Mouse (Mus musculus) lung, embryonic 16.5 days (tissue): ENCODE results near the gene Pdlim5. TPM values are rescaled to one million over a fixed set of nuclear protein-coding genes. Genes with fewer than 3 reads are reported as not detected.

Source experiments
- ATAC-seq: fragments of 200-750 bp; cut with Nextera tagmentation; 2 replicates; pipeline ENCODE4 v1.8.0; 2017; ENCODE audit warnings: low read depth, mild to moderate bottlenecking, moderate library complexity
- H3K27ac ChIP-seq: fragments of 300-500 bp; sonication (generic); 2 replicates; pipeline ENCODE4 v1.5.1; 2014; ENCODE audit warnings: mild to moderate bottlenecking, control low read depth, low read length
- H3K27me3 ChIP-seq: fragments of 300-500 bp; sonication (generic); 2 replicates; pipeline ENCODE4 v1.6.1; 2014; ENCODE audit warnings: low read depth, low read length, mixed read lengths; ENCODE audit not compliant: control insufficient read depth, insufficient read depth
- H3K36me3 ChIP-seq: fragments of 300-500 bp; sonication (generic); 2 replicates; pipeline ENCODE4 v1.6.1; 2014; ENCODE audit warnings: low read length; ENCODE audit not compliant: control insufficient read depth, insufficient read depth
- H3K4me1 ChIP-seq: fragments of 300-500 bp; sonication (generic); replicated peaks from 2 replicates; pipeline ENCODE4 v1.6.1; 2014; ENCODE audit warnings: low read length, mixed read lengths; ENCODE audit not compliant: control insufficient read depth, insufficient read depth
- H3K4me2 ChIP-seq: fragments of 300-500 bp; sonication (generic); 2 replicates; pipeline ENCODE4 v1.6.1; 2014; ENCODE audit warnings: low read depth, low read length, control low read depth
- H3K4me3 ChIP-seq: fragments of 300-500 bp; sonication (generic); 2 replicates; pipeline ENCODE4 v1.5.1; 2014; ENCODE audit warnings: mild to moderate bottlenecking, low read length, control low read depth
- H3K9ac ChIP-seq: fragments of 300-500 bp; sonication (generic); 2 replicates; pipeline ENCODE4 v1.6.1; 2014; ENCODE audit warnings: low read length, control low read depth
- H3K9me3 ChIP-seq: fragments of 300-500 bp; sonication (generic); 2 replicates; pipeline ENCODE4 v1.6.1; 2016; ENCODE audit warnings: low read length; ENCODE audit not compliant: control insufficient read depth
- WGBS: fragments of 180-500 bp; shearing (Covaris S2); extraction: QIAGEN DNeasy Blood & Tissue Kit; methylation state at CpG from one replicate; pipeline ENCODE4 v1.1.7; 2014; 5-methylcytosine and 5-hydroxymethylcytosine counted together
- polyA plus RNA-seq: library from polyadenylated mRNA; unstranded; fragments of >200 nt; fragmentation: Nextera tagmentation; extraction: Ambion mirVana; gene quantifications from 2 replicates; pipeline ENCODE4 v1.2.1, GENCODE M21; 2015

Pdlim5 gene
- polyA plus RNA-seq, 1 experiment from 2014 or later, result 28.3 TPM

GRCm38 (mm10) chr3:142386505-142386904 lies 9.0 kb downstream of the Pdlim5 start:
- H3K9me3 ChIP-seq, result no peaks in the 10 kb centered on the region
- H3K9ac ChIP-seq, result no peak overlapping the region
- H3K4me2 ChIP-seq, result no peak overlapping the region
- no peaks in the 10 kb centered on the region for H3K36me3 ChIP-seq
- H3K4me3 ChIP-seq, result no peak overlapping the region
- no peak overlapping the region for H3K27ac ChIP-seq
- H3K4me1 ChIP-seq, result no peaks in the 10 kb centered on the region
- no peaks in the 10 kb centered on the region for H3K27me3 ChIP-seq
- WGBS, result 93% methylated on average over 4 of the region's 4 CpGs
- ATAC-seq, result no peak

DNA sequence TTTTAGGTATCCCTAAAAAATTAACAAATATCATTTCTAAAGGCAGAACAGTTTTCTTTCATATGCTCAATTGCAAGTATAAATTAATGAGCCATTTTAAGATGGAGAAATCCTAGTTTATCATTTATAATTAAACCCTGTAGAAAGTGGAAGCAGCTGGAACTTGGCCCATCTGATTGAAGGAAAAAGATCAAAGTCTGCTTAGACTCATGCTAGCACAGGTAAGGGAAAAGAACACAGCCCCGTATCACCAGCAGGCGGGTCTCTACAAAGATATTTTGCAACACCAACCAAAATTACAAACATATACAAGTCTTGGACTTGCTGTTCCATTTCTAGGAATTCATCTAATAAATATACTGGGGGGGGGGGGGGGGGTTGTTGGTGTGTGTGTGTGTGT lies 9.8 kb downstream of the Pdlim5 start:
- H3K27ac ChIP-seq, result no peak overlapping the region
- no peaks in the 10 kb centered on the region for H3K36me3 ChIP-seq
- no peak overlapping the region for H3K4me2 ChIP-seq
- no peak overlapping the region for H3K9ac ChIP-seq
- H3K4me3 ChIP-seq, result no peak overlapping the region
- H3K9me3 ChIP-seq, result no peaks in the 10 kb centered on the region
- no peak for ATAC-seq
- H3K4me1 ChIP-seq, result no peaks in the 10 kb centered on the region
- no peaks in the 10 kb centered on the region for H3K27me3 ChIP-seq
- 87% methylated on average over 2 of the region's 2 CpGs for WGBS

- 89% methylated on average over 1 of the region's 1 CpGs for WGBS
- no peak overlapping the region for H3K9ac ChIP-seq
- no peaks in the 10 kb centered on the region for H3K4me1 ChIP-seq
- no peak overlapping the region for H3K4me3 ChIP-seq
- H3K9me3 ChIP-seq, result no peaks in the 10 kb centered on the region
- no peaks in the 10 kb centered on the region for H3K27me3 ChIP-seq
- no peak for ATAC-seq
- H3K36me3 ChIP-seq, result no peaks in the 10 kb centered on the region
- H3K27ac ChIP-seq, result no peak overlapping the region
- no peak overlapping the region for H3K4me2 ChIP-seq
Observed at GRCm38 (mm10) chr3:142376638-142377037, 18.9 kb downstream of the Pdlim5 start.

GRCm38 (mm10) chr3:142375106-142375505 lies 20.4 kb downstream of the Pdlim5 start:
- Histone ChIP-seq H3K4me3 (no peak overlapping the region), H3K36me3 (no peaks in the 10 kb centered on the region), H3K4me2 (no peak overlapping the region), H3K9ac (no peak overlapping the region), H3K27ac (no peak overlapping the region), H3K9me3 (no peaks in the 10 kb centered on the region), H3K27me3 (no peaks in the 10 kb centered on the region), H3K4me1 (no peaks in the 10 kb centered on the region)
- 69% methylated on average over 1 of the region's 1 CpGs for WGBS
- ATAC-seq, result no peak

GRCm38 (mm10) chr3:142372465-142373147 lies 22.9 kb downstream of the Pdlim5 start:
- no peaks in the 10 kb centered on the region for H3K27me3 ChIP-seq
- no peak overlapping the region for H3K9ac ChIP-seq
- WGBS, result 91% methylated on average over 6 of the region's 6 CpGs
- ATAC-seq, result no peak
- no peaks in the 10 kb centered on the region for H3K9me3 ChIP-seq
- H3K27ac ChIP-seq, result no peak overlapping the region
- no peak overlapping the region for H3K4me3 ChIP-seq
- no peaks in the 10 kb centered on the region for H3K36me3 ChIP-seq
- H3K4me2 ChIP-seq, result no peak overlapping the region
- no peaks in the 10 kb centered on the region for H3K4me1 ChIP-seq

- Histone ChIP-seq H3K4me3 (no peak overlapping the region), H3K36me3 (no peaks in the 10 kb centered on the region), H3K27me3 (no peaks in the 10 kb centered on the region), H3K4me2 (no peak overlapping the region), H3K4me1 (peaks cover 3% of the 10 kb centered on the region; the same call in 1 of the 2 replicates), H3K27ac (no peak overlapping the region), H3K9me3 (no peaks in the 10 kb centered on the region), H3K9ac (no peak overlapping the region)
- WGBS, result 71% methylated on average over 9 of the region's 9 CpGs
- 0 out of 2 replicates have a peak, but pooled peaks have one; percentile 36 for ATAC-seq
Observed at GRCm38 (mm10) chr3:142368411-142368810, 27.1 kb downstream of the Pdlim5 start.

DNA sequence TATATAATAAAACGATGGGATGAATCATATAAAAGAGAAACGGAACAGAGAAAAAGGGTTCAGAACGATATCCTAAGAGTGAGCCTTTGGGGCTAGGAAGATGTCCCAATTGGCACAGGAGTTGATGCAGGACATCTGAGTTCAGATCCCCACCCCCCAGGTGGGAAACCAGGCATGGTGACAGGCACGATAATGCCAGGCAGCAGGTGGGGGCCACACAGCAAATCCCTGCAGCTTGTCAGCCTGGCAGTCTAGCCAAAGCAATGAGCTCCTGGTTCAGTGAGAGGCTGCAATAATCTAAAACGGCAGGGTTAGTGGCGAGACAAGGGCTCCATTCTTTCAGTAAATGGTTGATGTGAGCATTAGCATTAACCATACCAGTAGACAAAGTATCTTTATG lies 33.4 kb downstream of the Pdlim5 start:
- H3K4me3 ChIP-seq, result no peak overlapping the region
- no peaks in the 10 kb centered on the region for H3K36me3 ChIP-seq
- WGBS, result 77% methylated on average over 6 of the region's 6 CpGs
- no peak for ATAC-seq
- no peaks in the 10 kb centered on the region for H3K27me3 ChIP-seq
- H3K4me2 ChIP-seq, result no peak overlapping the region
- H3K27ac ChIP-seq, result no peak overlapping the region
- no peaks in the 10 kb centered on the region for H3K9me3 ChIP-seq
- peaks cover 3% of the 10 kb centered on the region; the same call in 1 of the 2 replicates for H3K4me1 ChIP-seq
- H3K9ac ChIP-seq, result no peak overlapping the region

- no peak overlapping the region for H3K4me2 ChIP-seq
- H3K9me3 ChIP-seq, result no peaks in the 10 kb centered on the region
- no peaks in the 10 kb centered on the region for H3K36me3 ChIP-seq
- H3K27ac ChIP-seq, result no peak overlapping the region
- ATAC-seq, result no peak
- no peaks in the 10 kb centered on the region for H3K4me1 ChIP-seq
- H3K4me3 ChIP-seq, result no peak overlapping the region
- no peaks in the 10 kb centered on the region for H3K27me3 ChIP-seq
- H3K9ac ChIP-seq, result no peak overlapping the region
Observed at GRCm38 (mm10) chr3:142358951-142359350, 36.5 kb downstream of the Pdlim5 start.

DNA sequence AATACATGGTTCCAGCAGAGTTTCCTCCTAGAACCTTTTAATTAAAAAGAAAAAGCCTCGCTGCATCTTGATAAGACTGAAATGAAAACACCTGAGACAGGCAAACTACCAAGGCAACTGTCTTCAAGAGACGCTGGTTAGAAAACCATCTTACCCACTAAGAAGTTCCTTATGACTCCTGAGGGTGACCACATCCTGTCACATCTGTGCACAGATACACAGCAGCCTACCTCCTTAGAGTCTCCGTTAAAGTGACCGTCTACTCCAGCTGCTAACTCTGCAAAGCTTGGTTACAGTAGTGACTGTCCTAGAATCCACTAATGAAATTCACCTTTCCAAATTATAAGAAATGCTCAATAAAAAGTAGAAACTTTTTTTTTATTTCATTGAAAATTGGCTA lies 38.8 kb downstream of the Pdlim5 start:
- no peak overlapping the region for H3K4me3 ChIP-seq
- H3K4me2 ChIP-seq, result no peak overlapping the region
- H3K36me3 ChIP-seq, result no peaks in the 10 kb centered on the region
- 81% methylated on average over 4 of the region's 4 CpGs for WGBS
- H3K27ac ChIP-seq, result no peak overlapping the region
- no peaks in the 10 kb centered on the region for H3K9me3 ChIP-seq
- no peaks in the 10 kb centered on the region for H3K4me1 ChIP-seq
- no peak for ATAC-seq
- no peak overlapping the region for H3K9ac ChIP-seq
- no peaks in the 10 kb centered on the region for H3K27me3 ChIP-seq
